Mouse (Mus musculus) skeletal muscle tissue, adult 2 months (tissue): ENCODE data around the gene Disp1.
A peak's percentile ranks its signal among the peaks of the same experiment; 100 is the strongest.

Source experiments
- DNase-seq: peaks from one replicate; pipeline ENCODE4 v3.0.0-alpha.2; 2012; ENCODE audit warnings: low read depth, low spot score

The Disp1 gene

DNA sequence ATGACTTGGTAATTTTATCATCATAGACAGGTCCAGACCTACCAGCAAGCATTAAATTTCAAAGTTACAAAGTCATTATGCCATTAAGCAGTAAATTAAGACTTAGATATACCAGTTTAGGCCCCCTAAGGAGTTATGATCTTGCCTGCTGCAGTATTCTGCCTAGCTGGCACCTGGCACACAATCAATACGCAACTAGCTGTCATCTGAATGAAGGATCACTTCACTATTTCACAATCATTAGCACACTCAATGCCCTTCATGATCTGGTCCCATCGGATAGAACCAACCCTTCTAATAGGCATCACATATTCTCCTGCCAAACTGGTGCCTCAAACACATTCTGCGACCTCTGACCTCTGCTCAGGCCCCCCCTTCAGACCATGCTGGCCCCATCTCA, 14.2 kb downstream of the Disp1 start:
- DNase-seq: no peak

DNA sequence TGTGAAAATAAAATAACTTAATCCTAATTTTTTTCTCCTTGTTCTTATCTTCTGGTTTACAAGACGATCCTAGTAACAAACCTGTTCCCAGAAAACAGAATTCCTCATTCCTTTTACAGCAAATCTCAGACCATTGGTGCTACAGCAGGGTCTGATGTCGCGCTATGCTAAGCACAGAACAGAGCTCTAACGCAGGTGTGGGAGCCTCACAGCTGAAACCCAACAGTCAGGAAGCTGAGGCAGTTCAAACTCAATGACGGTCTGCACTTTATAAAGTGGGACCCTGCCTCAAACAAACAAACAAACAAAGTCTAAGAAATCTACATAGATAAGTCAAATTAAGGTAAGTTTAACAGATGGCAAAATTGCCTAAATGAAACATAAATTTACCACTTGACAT, 20.4 kb downstream of the Disp1 start:
- no peak for DNase-seq

DNA sequence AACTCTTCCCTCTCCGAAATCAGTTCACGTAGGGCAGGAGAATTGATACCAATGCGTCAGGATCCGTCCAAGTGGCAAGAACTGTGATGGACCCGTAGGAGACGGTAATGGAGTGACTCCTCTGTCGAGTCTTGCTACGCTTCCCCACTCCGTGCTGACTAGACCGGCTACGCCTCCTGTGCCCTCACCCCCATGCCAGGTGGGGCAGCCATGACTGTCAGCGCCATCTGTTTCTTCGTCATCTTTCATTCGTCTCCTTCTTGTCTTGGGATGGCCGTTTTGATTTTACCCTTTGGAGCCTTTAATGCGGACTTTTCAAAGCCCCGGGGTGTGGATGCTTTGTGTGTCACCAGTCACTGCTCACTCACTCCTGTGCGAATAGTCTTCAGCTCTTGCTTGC, 26.6 kb downstream of the Disp1 start:
- no peak for DNase-seq

DNA sequence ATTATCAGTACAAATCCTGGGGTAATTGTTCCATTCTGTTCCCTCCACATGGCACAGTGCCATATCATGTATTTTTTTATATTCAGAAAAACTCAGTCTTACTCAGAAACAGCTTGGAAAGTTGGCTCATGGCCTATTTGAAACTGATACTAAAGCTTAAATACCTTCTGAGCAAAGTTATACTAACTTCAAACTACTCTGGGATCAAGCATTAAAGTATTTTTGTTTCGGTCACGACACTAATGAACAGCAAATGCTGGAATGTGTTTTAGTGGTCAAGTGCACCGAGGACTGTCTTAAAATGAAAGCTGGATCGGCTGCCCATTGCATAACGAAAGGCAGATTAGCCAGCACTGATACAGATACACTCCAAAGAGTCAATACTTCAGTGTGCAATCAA, 27.2 kb downstream of the Disp1 start:
- peak; percentile 45 for DNase-seq

DNA sequence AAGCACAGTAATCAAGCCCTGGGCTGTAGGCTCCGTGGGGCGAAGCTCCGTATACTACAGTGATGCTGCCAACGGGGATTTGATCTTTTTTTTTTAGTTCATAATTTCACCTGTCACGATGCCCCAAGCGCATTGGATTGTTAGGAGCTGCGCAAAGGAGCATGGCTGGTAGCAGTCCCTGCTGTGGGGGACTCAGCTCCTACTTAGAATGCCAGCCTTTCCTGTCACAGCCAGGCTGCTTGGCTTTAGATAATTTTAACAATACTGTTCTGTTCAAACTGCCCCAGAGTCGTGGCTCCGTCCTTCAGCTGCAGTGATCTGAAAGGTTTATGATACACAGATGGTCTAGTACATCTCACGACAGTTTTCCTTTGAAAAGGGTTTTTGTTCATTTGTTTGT, 29.9 kb downstream of the Disp1 start:
- DNase-seq: no peak

DNA sequence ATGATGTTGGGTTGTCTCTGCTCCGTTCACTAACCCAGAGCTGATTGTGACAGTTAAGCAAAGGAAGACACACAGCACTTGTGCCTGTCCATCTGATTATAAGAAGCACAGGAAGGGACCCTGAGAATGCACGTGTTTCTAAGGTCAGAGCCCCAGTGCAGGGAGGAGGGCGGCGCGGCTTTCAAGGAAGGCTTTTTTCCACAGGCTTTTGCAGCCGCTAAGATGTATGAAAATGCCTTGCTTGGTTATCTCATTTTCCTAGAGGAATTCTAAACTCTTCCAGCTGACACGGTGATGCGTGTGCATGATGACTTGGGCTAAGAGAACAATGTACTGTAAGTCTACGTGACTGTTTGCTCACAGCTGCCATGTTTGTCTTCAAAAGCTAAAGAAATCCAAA, 30.9 kb downstream of the Disp1 start:
- no peak for DNase-seq

DNA sequence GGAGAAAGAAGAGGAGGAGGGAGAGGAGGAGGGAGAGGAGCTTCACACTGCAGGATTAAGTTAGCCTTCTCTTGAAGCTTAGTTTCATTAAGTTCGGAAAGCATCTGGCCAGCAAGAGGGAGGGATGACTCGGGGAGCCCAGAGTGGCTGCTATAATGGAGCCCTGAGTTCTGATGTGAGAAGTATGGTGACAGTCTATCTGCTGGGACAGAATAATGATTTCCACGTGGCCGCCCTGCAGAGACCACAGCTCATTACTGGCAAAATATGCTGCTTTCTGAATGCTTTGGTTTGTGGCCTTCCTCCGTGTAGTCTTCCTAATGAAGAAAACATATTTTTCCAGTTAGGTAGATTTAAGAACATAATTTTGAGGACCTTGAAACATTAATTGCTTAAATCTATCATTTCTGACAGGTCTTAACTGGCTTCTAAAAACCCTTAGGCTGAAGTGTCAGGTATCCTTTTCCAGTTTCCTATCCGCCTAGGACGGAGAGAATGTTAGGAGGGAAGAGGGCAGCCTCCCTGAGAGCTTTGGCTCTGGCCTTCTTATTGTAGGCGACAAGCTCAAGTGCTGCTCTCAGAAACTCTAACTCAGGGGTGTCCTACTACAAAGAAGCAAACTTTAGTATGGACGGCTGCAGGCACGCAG, 32.2 kb downstream of the Disp1 start:
- DNase-seq: no peak

DNA sequence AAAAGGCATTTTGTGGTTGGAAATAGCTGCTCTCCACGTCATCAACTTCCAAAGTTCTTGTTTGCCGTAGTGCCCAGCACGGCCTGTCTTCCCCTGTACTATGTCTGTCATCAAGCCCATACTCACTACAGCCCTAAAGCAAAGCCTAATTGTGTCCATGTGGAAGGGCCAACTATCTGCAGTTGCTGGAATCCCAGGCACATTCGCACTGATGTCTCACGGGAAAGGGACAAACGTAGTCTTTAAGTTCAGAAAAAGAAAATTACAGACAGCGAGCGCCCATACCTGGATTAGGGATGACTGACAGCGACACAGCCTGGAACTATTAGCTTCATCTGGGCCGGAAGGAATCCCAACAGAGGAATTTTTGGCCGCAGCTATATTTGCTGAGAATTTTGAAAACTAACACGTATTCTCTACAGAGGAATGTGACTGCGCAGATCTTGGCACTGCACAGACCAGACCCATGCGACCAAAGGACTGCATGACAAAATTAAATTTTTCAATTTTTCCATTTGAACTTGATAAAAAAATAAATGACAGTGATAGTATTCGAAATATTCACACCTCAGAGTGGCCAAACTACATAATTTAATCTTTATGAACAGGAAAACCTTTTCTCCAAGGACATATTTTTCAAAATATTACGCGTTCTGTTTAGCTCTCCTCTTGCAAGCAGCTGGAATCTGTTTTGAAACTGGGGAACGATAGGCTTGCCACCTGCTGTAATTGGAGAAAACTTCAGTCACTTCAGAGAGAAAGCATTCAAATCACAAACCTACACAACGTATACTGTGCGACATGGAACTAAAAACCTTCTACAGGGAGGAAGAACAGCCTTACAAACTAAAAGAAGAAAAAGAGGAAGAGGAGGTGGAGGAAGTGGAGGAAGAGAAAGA, 33.0 kb downstream of the Disp1 start:
- peak; percentile 38 for DNase-seq

DNA sequence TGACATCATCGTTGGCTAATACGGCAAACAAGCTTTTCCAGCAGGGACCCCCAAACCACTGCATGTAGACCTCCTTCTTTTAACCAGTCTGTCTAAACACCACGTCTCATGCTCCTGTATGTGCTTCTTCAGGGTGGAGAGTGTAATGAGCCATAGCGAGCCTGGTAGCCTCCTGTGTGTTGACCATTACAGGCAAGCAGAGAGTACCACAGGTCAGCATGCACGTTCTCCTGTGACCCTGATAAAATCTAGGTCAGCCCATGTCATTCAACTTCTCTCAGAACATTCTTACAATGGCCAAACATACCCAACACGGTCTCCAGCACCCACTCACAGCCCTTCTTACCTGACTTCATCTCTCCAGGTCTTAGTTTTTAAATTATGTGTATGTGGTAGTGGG, 35.8 kb downstream of the Disp1 start:
- no peak for DNase-seq

DNA sequence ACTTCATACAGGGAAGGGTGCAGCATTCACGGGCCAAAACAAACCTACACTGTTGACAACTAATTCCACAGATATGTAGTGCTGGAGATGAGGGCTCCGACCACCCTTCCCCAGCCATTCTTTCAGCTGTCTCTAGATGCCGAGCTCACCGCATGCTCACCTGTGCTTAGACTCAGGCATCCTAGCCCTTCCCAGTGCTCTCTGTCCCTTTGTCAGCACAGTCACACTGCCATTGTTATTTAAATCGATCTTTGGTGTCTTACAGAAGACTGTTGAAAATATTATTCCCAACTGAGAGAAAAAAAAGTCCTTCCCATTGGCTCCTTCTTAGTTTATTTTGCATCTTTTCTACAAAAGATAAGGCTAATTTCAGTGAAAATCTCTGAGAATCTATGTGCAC, 36.6 kb downstream of the Disp1 start:
- DNase-seq: no peak

DNA sequence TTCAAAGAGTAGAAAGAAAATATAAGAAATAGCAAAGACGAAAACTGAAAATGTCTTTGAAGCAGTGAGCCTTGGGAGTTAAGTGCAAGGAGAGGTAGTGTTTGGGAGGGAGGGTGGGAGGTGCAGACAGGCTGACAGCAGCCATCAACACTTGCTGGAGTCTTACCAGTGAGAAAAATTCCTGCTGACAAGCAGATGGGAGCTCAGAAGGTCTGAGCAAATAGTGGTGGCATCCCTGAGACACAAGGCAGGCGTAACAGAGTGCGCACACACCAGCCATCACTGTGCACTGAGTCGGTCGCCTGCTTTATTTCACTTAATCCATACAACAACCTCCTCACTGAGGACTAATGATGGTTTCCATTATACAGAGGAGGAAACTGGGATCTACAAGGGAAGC, 37.8 kb downstream of the Disp1 start:
- no peak for DNase-seq

DNA sequence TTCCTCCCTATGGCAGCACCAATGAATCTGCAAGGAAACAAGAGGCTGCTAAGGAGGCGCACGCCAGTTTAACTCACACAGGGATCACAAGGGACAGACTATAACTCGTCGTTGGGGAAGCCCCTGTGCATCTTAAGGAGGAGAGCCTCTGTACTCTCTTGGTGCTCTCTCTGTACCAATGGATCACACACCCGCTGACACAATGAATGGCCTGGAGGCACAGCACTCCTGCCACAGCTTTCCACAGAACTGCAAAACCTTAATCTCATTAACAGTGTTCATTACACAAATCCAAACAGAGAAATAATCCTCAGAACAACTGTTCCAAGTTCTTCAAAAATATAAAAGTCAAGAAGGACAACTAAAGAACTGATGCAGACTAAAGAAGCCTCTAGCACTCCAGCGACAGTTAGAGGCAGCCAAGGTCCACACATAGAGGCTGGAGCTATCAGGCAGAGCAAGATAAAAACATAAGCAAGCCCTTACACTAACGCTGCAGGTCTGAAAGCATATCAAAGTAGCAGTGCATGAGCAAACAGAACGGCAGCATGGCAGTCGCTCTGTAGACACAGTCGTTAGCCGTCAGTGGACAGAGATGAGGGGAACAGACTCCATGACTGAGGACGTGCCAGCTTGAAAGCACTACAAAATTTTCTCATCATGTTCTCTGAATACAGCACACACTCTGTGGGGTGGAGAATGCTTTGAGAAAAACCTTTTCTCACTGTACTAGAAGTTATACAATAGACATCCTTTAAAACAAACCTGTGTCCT, 38.5 kb downstream of the Disp1 start:
- DNase-seq: no peak

DNA sequence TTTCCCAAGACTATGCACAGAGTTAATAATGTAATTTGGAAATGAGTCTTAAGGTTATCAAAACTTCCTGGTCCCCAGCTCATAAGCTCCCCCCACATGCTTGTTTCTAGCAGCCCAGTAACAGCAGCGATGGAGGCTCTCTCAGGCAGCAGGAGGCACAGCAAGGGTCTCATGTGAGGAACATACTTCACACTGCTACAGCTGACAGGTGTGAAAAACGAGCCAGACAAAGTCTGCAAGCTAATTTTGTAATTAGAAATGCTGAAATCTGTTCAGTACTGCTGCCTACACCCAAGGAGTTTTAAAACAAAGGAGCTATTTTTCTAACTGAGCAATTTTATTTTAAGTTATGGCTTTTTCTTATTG, 40.3 kb downstream of the Disp1 start:
- no peak for DNase-seq

DNA sequence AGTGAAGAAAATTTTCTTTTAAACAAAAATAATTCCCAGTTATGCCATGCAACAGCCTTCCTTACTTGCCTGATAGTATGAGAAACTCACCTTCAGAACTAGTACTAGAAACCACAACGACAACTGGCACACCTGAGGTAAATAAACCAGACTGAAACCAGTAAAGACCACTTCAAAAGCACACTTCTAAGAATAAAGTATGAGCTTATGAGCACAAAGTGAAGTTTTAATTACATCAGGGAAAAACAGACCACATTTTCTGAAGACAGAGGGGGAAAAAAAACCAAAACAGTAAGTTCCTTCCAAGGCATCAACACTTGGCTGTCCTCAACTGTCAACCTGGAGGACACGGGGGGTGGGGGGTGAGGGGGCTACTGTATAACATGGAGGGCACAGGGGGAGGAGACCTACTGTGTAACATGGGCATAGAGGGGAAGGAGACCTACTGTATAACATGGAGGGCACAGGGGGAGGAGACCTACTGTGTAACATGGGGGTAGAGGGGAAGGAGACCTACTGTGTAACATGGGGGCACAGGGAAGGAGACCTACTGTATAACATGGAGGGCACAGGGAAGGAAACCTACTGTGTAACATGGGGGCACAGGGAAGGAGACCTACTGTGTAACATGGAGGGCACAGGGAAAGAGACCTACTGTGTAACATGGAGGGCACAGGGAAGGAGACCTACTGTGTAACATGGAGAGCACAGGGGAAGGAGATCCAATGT, 40.9 kb downstream of the Disp1 start:
- DNase-seq: no peak

DNA sequence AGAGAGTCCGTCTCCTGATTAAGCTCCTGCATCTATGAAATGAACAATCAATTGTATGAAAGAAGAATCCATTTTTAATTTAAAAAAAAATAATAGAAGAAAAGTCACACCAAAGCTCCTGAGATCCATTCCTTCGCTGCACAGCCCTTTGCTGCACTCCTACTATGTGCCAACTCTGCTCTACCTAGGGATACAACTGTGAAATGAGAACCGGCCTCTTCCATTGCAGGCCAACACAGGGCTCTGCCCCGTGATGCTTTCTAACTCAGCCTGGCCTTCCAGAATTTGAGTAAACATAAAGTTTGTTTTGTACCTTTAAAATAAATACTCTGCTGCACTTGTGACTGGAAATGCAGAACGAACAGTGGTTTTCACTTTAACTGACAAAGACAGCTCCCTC, 42.0 kb downstream of the Disp1 start:
- DNase-seq: no peak

DNA sequence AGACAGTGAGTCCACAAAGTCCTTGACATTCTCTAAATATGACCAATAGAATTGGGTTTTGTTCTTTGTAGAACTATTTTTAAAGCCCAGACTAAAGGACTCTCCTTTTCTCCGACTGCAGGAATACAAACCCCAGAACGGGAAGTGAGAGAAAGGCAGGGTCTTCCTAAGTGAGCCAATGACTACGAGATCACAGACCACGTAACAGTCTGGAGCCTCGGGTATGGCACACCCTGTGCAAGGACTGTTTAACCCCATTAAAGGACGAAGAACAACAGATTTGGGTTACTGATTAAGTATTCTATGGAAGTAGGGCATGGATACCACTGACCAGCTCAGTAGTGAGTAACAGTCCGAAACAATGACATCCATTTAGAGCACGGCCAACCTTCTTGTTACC, 46.1 kb downstream of the Disp1 start:
- no peak for DNase-seq

DNA sequence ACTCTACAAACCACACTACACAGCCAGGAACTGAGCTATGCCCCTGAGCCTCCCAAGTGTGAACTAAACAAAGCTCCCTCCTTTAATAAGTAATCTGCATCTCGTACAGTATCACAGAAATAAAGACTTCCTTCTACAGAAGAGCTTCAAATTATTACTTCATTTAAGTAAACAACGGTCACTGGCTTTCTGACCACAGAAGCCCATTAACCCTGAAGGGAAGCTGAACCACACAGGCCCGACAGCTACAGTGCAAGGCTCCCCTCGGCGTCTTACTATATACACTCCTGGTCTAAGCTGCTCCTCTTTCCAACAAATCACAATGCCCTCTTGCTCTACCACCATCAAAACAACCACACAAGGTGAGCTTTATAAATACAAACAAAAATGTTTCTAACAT, 50.2 kb downstream of the Disp1 start:
- DNase-seq: no peak

DNA sequence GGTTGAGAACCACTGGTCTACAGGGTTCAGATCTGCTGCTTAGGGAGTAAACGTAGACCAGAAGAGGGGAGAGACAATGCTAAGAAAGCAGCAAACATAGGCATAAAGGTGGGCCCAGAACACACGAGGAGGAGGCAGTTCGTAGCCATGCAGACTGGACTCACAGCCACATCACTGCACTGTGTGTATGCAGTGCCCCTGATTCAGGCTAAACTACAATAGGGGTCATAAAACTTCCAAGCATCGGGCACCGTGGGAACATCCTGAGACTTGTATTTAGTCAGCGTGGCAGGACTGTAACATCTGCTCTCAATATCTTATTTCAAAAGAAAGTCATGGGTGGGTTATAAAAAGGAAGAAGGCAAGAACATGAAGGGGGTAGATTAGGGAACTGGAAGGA, 52.9 kb downstream of the Disp1 start:
- DNase-seq: no peak

DNA sequence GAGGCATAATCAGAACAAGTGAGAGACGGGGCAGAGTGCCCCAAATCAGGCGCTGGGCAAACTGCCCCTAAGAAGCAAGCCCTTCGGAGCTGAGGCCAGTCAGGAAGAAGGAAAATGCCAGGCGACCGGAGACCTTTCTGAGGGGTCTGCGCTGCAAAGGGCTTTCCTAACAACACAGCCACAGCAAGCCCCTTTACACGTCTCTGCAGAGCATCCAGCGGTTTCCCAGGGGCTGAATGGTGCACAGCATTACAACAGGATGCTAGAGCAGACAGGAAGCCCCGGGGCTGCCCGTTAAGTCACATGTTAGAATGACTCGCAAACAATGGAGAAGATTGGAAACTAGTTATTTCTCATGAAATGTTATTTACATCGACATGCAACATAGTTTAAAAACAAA, 53.5 kb downstream of the Disp1 start:
- DNase-seq: no peak

DNA sequence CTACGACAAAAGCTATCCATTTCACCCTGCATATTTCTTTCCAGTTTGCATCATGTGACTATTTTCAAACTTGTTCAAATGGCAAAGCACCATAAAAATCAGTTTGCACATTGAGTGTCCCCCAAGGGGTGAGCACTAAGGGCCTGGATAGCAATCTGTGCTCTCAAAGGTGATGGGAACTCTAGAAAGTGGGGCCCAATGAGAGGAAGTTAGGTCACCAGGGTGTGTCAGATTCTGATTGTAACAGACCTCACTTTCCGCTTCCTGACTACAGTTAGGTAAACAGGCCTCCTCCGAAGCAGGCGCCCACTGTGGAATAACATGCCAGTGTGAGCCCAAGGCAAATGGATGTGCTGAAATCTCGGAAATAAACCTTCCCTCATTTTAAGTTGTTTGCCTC, 54.6 kb downstream of the Disp1 start:
- no peak for DNase-seq

DNA sequence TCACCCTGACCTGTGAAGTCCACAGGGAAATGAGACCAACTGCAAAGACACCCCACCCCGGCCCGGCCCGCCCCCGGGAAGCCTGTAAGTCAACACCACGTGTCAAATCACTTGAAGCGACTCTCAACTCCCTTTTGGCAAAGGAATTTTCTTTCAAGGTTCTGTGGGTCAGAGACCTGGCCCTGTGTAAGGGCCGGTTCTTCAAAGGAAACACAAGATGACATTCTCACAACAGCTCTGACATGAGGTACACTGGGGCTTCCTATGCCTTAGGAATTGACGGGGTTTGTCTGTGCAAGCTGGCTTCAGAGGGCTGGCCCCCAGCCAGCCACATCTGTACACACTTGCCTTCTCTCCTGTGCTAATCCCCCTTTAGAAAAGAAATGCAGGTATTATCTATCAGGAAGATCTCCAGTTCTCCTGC, 56.7 kb downstream of the Disp1 start:
- DNase-seq: no peak

DNA sequence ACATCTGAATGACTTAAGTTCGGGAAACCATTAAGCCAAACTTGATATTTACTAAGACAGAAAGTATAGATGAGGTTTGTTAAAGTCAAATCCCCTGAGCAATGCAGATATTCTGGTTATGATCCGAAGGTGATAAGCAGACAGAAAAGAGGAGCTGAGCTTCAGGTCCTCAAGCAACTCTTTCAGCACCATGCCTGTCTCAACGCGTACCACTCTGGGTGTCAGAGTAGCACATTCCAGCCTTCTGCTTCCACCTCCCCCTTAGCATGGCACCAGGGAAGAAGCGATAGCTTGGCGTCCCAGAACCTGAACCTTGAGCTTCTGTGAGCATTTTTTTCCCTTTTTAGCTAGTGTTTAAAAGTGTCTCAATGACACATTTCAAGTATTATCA, 57.1 kb downstream of the Disp1 start:
- no peak for DNase-seq
